Mouse (Mus musculus) MEL (cell line): ENCODE results near the gene Vps18. TPM values are rescaled to one million over a fixed set of nuclear protein-coding genes. Genes with fewer than 3 reads are reported as not detected.

Source experiments
- DNase-seq: peaks from one replicate; pipeline ENCODE4 v3.0.0; 2011; ENCODE audit warnings: low read depth, low spot score
- H3K27ac ChIP-seq: 2 replicates; pipeline ENCODE4 v1.5.1; 2012; ENCODE audit warnings: low read depth, mild to moderate bottlenecking, control low read depth, low read length, moderate library complexity; ENCODE audit not compliant: control insufficient read depth
- H3K27me3 ChIP-seq, 2 experiments: fragments of 150-350 bp in 1 of 2; sonication (generic) in 1 of 2; 2 replicates each; pipeline ENCODE4 v1.6.1; 2012; ENCODE audit warnings: low read length in 2 of 2, mild to moderate bottlenecking in 2 of 2, improper control_type of control experiment in 1 of 2, moderate library complexity in 1 of 2; ENCODE audit not compliant: insufficient read depth in 2 of 2, control insufficient read depth in 1 of 2
- H3K36me3 ChIP-seq, 2 experiments: 2 replicates each; pipeline ENCODE4 v1.6.1; 2012 to 2014; ENCODE audit warnings: low read length in 2 of 2, improper control_type of control experiment in 1 of 2, inconsistent platforms in 1 of 2, mild to moderate bottlenecking in 1 of 2; ENCODE audit not compliant: insufficient read depth in 2 of 2, control insufficient read depth in 1 of 2
- H3K4me1 ChIP-seq, 2 experiments: fragments of 150-350 bp in 1 of 2; sonication (generic) in 1 of 2; 2 replicates each; pipeline ENCODE4 v1.6.1; 2012; ENCODE audit warnings: low read length in 2 of 2, improper control_type of control experiment in 1 of 2, mild to moderate bottlenecking in 1 of 2; ENCODE audit not compliant: insufficient read depth in 2 of 2, control insufficient read depth in 1 of 2
- H3K4me3 ChIP-seq, 2 experiments: fragments of 150-350 bp in 1 of 2; sonication (generic) in 1 of 2; 2 replicates each; pipeline ENCODE4 v1.5.1; 2012; ENCODE audit warnings: low read depth in 2 of 2, low read length in 2 of 2, mild to moderate bottlenecking in 2 of 2, moderate library complexity in 2 of 2, control low read depth in 1 of 2, improper control_type of control experiment in 1 of 2; ENCODE audit not compliant: control insufficient read depth in 1 of 2, insufficient read depth in 1 of 2
- H3K79me2 ChIP-seq: 2 replicates; pipeline ENCODE4 v1.6.1; 2012; ENCODE audit warnings: mild to moderate bottlenecking, low read length, moderate library complexity; ENCODE audit not compliant: control insufficient read depth, poor library complexity, insufficient read depth
- H3K9ac ChIP-seq: 2 replicates; pipeline ENCODE4 v1.6.1; 2012; ENCODE audit warnings: low read depth, mild to moderate bottlenecking, control low read depth, low read length, moderate library complexity; ENCODE audit not compliant: control insufficient read depth, poor library complexity, severe bottlenecking
- H3K9me3 ChIP-seq: fragments of 150-350 bp; sonication (generic); replicated peaks from 2 replicates; pipeline ENCODE4 v1.6.1; 2012; ENCODE audit warnings: mild to moderate bottlenecking, low read length, improper control_type of control experiment, moderate library complexity; ENCODE audit not compliant: insufficient read depth
- BHLHE40 ChIP-seq: IDR thresholded peaks from 2 replicates; pipeline ENCODE4 v1.6.1; 2012; ENCODE audit warnings: low read depth, mild to moderate bottlenecking, inconsistent platforms, low read length, improper control_type of control experiment, borderline replicate concordance
- CHD1 ChIP-seq: IDR thresholded peaks from 2 replicates; pipeline ENCODE4 v1.6.1; 2012; ENCODE audit warnings: low read depth, mild to moderate bottlenecking, inconsistent platforms, low read length, improper control_type of control experiment
- E2F4 ChIP-seq: IDR thresholded peaks from 2 replicates; pipeline ENCODE4 v1.6.1; 2011; ENCODE audit warnings: low read depth, low read length, improper control_type of control experiment, borderline replicate concordance
- ELF1 ChIP-seq: IDR thresholded peaks from 2 replicates; pipeline ENCODE4 v1.6.1; 2014; ENCODE audit warnings: low read depth, mild to moderate bottlenecking, inconsistent platforms, low read length, improper control_type of control experiment, moderate library complexity
- EP300 ChIP-seq, 2 experiments: IDR thresholded peaks; 2 replicates each; pipeline ENCODE4 v1.6.1; 2011; ENCODE audit warnings: improper control_type of control experiment in 2 of 2, low read length in 2 of 2, low read depth in 1 of 2, mild to moderate bottlenecking in 1 of 2
- GABPA ChIP-seq: IDR thresholded peaks from 2 replicates; pipeline ENCODE4 v1.6.1; 2012; ENCODE audit warnings: low read depth, mild to moderate bottlenecking, inconsistent platforms, low read length, improper control_type of control experiment, moderate library complexity
- GATA1 ChIP-seq: IDR thresholded peaks from 2 replicates; pipeline ENCODE4 v1.6.1; 2011; ENCODE audit warnings: low read depth, low read length, improper control_type of control experiment
- MAX ChIP-seq: IDR thresholded peaks from 2 replicates; pipeline ENCODE4 v1.6.1; 2011; ENCODE audit warnings: low read length, improper control_type of control experiment
- POLR2AphosphoS2 ChIP-seq: IDR thresholded peaks from 2 replicates; pipeline ENCODE4 v1.6.1; 2011; ENCODE audit warnings: low read length, improper control_type of control experiment
- TBP ChIP-seq: IDR thresholded peaks from 2 replicates; pipeline ENCODE4 v1.8.0; 2011; ENCODE audit warnings: low read depth, low read length, improper control_type of control experiment
- TCF12 ChIP-seq: IDR thresholded peaks from 2 replicates; pipeline ENCODE4 v1.6.1; 2014; ENCODE audit warnings: low read depth, mild to moderate bottlenecking, inconsistent platforms, low read length, improper control_type of control experiment, moderate library complexity
- USF1 ChIP-seq: IDR thresholded peaks from 2 replicates; pipeline ENCODE4 v1.6.1; 2014; ENCODE audit warnings: low read depth, mild to moderate bottlenecking, inconsistent platforms, low read length, improper control_type of control experiment, moderate library complexity
- ZC3H11A ChIP-seq: IDR thresholded peaks from 2 replicates; pipeline ENCODE4 v1.6.1; 2012; ENCODE audit warnings: low read depth, mild to moderate bottlenecking, inconsistent platforms, low read length, improper control_type of control experiment
- ZNF384 ChIP-seq: IDR thresholded peaks from 2 replicates; pipeline ENCODE4 v1.6.1; 2012; ENCODE audit warnings: low read depth, mild to moderate bottlenecking, inconsistent platforms, low read length, improper control_type of control experiment
- polyA plus RNA-seq, 2 experiments: library from polyadenylated mRNA; stranded (reverse) in 1 of 2; unstranded in 1 of 2; fragments of >175 nt in 1 of 2; fragments of >200 nt in 1 of 2; gene quantifications; 2 replicates each; pipeline versions ENCODE4 v1.2.1 to v1.2.4; 2012; ENCODE audit warnings: low replicate concordance in 2 of 2, low read depth in 1 of 2; ENCODE audit not compliant: insufficient read length in 2 of 2, insufficient read depth in 1 of 2, missing spikeins in 1 of 2
- total RNA-seq: library from RNA; depleted of rRNA; stranded (reverse); fragments of 300-350 nt; gene quantifications from 2 replicates; pipeline ENCODE4 v1.2.3, GENCODE M21; 2012

The Vps18 gene
- total and polyA plus RNA-seq, 3 experiments, result 28.0 to 30.4 TPM; not detected in 1

- no peaks in the 10 kb centered on the region for H3K36me3 ChIP-seq
- H3K27me3 ChIP-seq, result peaks cover 6 to 10% of the 10 kb centered on the region in 2 experiments
- H3K4me3 ChIP-seq, result no peak overlapping the region
These were observed 11.6 kb upstream of the Vps18 start for GRCm38 (mm10) chr2:119276926-119277325.

GRCm38 (mm10) chr2:119277810-119278209 lies 10.7 kb upstream of the Vps18 start:
- no peak for TF ChIP-seq E2F4
- TF ChIP-seq GATA1, result no peak
- TF ChIP-seq, all 39 proteins: peak for 0
- DNase-seq, result no peak
- H3K9ac ChIP-seq, result no peak overlapping the region

More at GRCm38 (mm10) chr2:119276926-119277325, 11.6 kb upstream of the Vps18 start:
- Histone ChIP-seq H3K9ac (no peak overlapping the region), H3K4me1 (peaks cover 0 to 1% of the 10 kb centered on the region in 2 experiments; a peak in 2 of 4 replicates), H3K9me3 (no peaks in the 10 kb centered on the region), H3K27ac (no peak overlapping the region), H3K79me2 (no peaks in the 10 kb centered on the region)
- no peak for DNase-seq
- TF ChIP-seq TCF12 (no peak), USF1 (no peak), ZNF384 (no peak), ZC3H11A (no peak), BHLHE40 (no peak), E2F4 (no peak), MAX (no peak), ELF1 (no peak), TBP (no peak), POLR2AphosphoS2 (no peak), EP300 (IDR thresholded peaks at IDR 0.05; ENCODE audit: low read depth in 1 of 2, low read length in 2 of 2) (no peak), CHD1 (no peak), GATA1 (no peak), GABPA (no peak)

More at GRCm38 (mm10) chr2:119277810-119278209, 10.7 kb upstream of the Vps18 start:
- H3K79me2 ChIP-seq, result no peaks in the 10 kb centered on the region
- no peak overlapping the region for H3K4me3 ChIP-seq
- no peaks in the 10 kb centered on the region; a peak in 1 of 4 replicates for H3K36me3 ChIP-seq
- H3K4me1 ChIP-seq, result peaks cover 0 to 5% of the 10 kb centered on the region in 2 experiments; a peak in 3 of 4 replicates
- no peaks in the 10 kb centered on the region for H3K9me3 ChIP-seq
- no peak overlapping the region for H3K27ac ChIP-seq
- H3K27me3 ChIP-seq, result peaks cover 6 to 9% of the 10 kb centered on the region in 2 experiments
